Mouse (Mus musculus) ES-E14 (cell line): ENCODE measurements around the gene Kank1. TPM values are rescaled to one million over a fixed set of nuclear protein-coding genes. Genes with fewer than 3 reads are reported as not detected.
A peak's percentile ranks its signal among the peaks of the same experiment; 100 is the strongest.

Experiments used
- DNase-seq: peaks from one replicate; pipeline ENCODE4 v3.0.0-alpha.2; 2013; ENCODE audit warnings: low read depth, low spot score
- H3K27ac ChIP-seq: 2 replicates; pipeline ENCODE4 v1.5.1; 2012; ENCODE audit warnings: low read depth, mild to moderate bottlenecking, low read length, moderate library complexity, mixed read lengths; ENCODE audit not compliant: poor library complexity, insufficient read depth, severe bottlenecking
- H3K36me3 ChIP-seq: 2 replicates; pipeline ENCODE4 v1.6.1; 2012; ENCODE audit warnings: mild to moderate bottlenecking, low read length, moderate library complexity, mixed read lengths; ENCODE audit not compliant: control insufficient read depth, poor library complexity, insufficient read depth, severe bottlenecking
- H3K4me1 ChIP-seq, 2 experiments: fragments of 150-350 bp in 1 of 2; sonication (generic) in 1 of 2; 2 replicates each; pipeline ENCODE4 v1.6.1; 2012; ENCODE audit warnings: low read length in 2 of 2, mild to moderate bottlenecking in 1 of 2, mixed read lengths in 1 of 2; ENCODE audit not compliant: control insufficient read depth in 2 of 2, insufficient read depth in 2 of 2, poor library complexity in 1 of 2
- H3K4me3 ChIP-seq, 2 experiments: fragments of 150-350 bp in 1 of 2; sonication (generic) in 1 of 2; 2 replicates each; pipeline ENCODE4 v1.5.1; 2012; ENCODE audit warnings: low read length in 2 of 2, low read depth in 1 of 2, mild to moderate bottlenecking in 1 of 2, mixed read lengths in 1 of 2; ENCODE audit not compliant: insufficient read depth in 1 of 2, poor library complexity in 1 of 2, severe bottlenecking in 1 of 2
- H3K9ac ChIP-seq: 2 replicates; pipeline ENCODE4 v1.6.1; 2012; ENCODE audit warnings: low read depth, mild to moderate bottlenecking, low read length, mixed read lengths; ENCODE audit not compliant: poor library complexity, insufficient read depth, severe bottlenecking
- H3K9me3 ChIP-seq: fragments of 150-350 bp; sonication (generic); 2 replicates; pipeline ENCODE4 v1.6.1; 2012; ENCODE audit warnings: low read depth, mild to moderate bottlenecking, low read length; ENCODE audit not compliant: control insufficient read depth, insufficient read depth
- CHD2 ChIP-seq: IDR thresholded peaks from 2 replicates; pipeline ENCODE4 v1.6.1; 2014; ENCODE audit warnings: mild to moderate bottlenecking, low read depth, low read length, inconsistent platforms
- HCFC1 ChIP-seq: IDR thresholded peaks from 2 replicates; pipeline ENCODE4 v1.6.1; 2012; ENCODE audit warnings: low read length, inconsistent platforms, borderline replicate concordance; ENCODE audit not compliant: insufficient read depth
- MAFK ChIP-seq: IDR thresholded peaks from 2 replicates; pipeline ENCODE4 v1.6.1; 2014; ENCODE audit warnings: mild to moderate bottlenecking, low read depth, low read length, inconsistent platforms; ENCODE audit not compliant: insufficient read depth
- ZC3H11A ChIP-seq: IDR thresholded peaks from 2 replicates; pipeline ENCODE4 v1.6.1; 2012; ENCODE audit warnings: low read depth, mild to moderate bottlenecking, inconsistent platforms, low read length, borderline replicate concordance
- ZNF384 ChIP-seq: IDR thresholded peaks from 2 replicates; pipeline ENCODE4 v1.6.1; 2012; ENCODE audit warnings: low read depth, low read length, inconsistent platforms
- in situ Hi-C, 2 experiments: fragments of 600-800 bp; cut with MboI; formaldehyde crosslinking; loops; one replicate each; pipeline ENCODE4 v1.15.1; 2025; ENCODE audit warnings: low sequenced_read_pairs in 2 of 2, inconsistent platforms in 1 of 2; ENCODE audit not compliant: unreplicated experiment in 2 of 2
- total RNA-seq: library from RNA; depleted of rRNA; stranded (reverse); fragments of 300-350 nt; gene quantifications from 2 replicates; pipeline ENCODE4 v1.2.3, GENCODE M21; 2012

Gene Kank1
- total RNA-seq, 1 experiment = 9.8 TPM

- Histone ChIP-seq H3K36me3 (no peaks in the 10 kb centered on the region), H3K9ac (no peak overlapping the region), H3K9me3 (no peaks in the 10 kb centered on the region), H3K4me1 (peaks cover 0 to 4% of the 10 kb centered on the region in 2 experiments; a peak in 1 of 4 replicates), H3K4me3 (no peak overlapping the region), H3K27ac (no peak overlapping the region)
- no peak for TF ChIP-seq ZC3H11A
- no peak for TF ChIP-seq MAFK
- no peak for TF ChIP-seq ZNF384
- TF ChIP-seq HCFC1 = no peak
- no peak for TF ChIP-seq CHD2
- no peak for DNase-seq
- in situ Hi-C loops = no loop called here
Observed at GRCm38 (mm10) chr19:25203077-25203476, 33.7 kb upstream of the Kank1 start.

- in situ Hi-C loops = no loop called here
- H3K36me3 ChIP-seq = no peaks in the 10 kb centered on the region
- no peaks in the 10 kb centered on the region for H3K9me3 ChIP-seq
- no peak for TF ChIP-seq MAFK
- no peak for TF ChIP-seq CHD2
- no peak for TF ChIP-seq ZNF384
- no peak for TF ChIP-seq ZC3H11A
- no peak for TF ChIP-seq HCFC1
- peaks cover 0 to 6% of the 10 kb centered on the region in 2 experiments; a peak in 1 of 4 replicates for H3K4me1 ChIP-seq
- H3K4me3 ChIP-seq = no peak overlapping the region
- no peak overlapping the region for H3K9ac ChIP-seq
- DNase-seq = no peak
- H3K27ac ChIP-seq = no peak overlapping the region
Observed at GRCm38 (mm10) chr19:25206969-25207368, 29.8 kb upstream of the Kank1 start.

GRCm38 (mm10) chr19:25207731-25208361 lies 28.9 kb upstream of the Kank1 start:
- no peak overlapping the region; the same call in 1 of the 2 replicates for H3K9ac ChIP-seq
- in situ Hi-C loops = no loop called here
- no peaks in the 10 kb centered on the region for H3K36me3 ChIP-seq
- TF ChIP-seq ZNF384 (no peak), CHD2 (no peak), HCFC1 (no peak), ZC3H11A (no peak), MAFK (no peak)
- DNase-seq = no peak
- peaks cover 0 to 6% of the 10 kb centered on the region in 2 experiments; a peak in 1 of 4 replicates for H3K4me1 ChIP-seq
- H3K4me3 ChIP-seq = peak overlapping the region; percentile 1 to 19; a peak in 3 of 4 replicates
- no peak overlapping the region for H3K27ac ChIP-seq
- no peaks in the 10 kb centered on the region for H3K9me3 ChIP-seq

GRCm38 (mm10) chr19:25208596-25209110 lies 28.1 kb upstream of the Kank1 start:
- DNase-seq = no peak
- no peak overlapping the region for H3K27ac ChIP-seq
- TF ChIP-seq ZNF384 (no peak), ZC3H11A (no peak), HCFC1 (no peak), CHD2 (no peak), MAFK (no peak)
- in situ Hi-C loops = no loop called here
- H3K4me3 ChIP-seq = peak overlapping the region in 1 of 2 experiments; percentile 6; a peak in 1 of 4 replicates
- no peak overlapping the region for H3K9ac ChIP-seq
- H3K36me3 ChIP-seq = no peaks in the 10 kb centered on the region
- H3K9me3 ChIP-seq = no peaks in the 10 kb centered on the region
- peaks cover 0 to 6% of the 10 kb centered on the region in 2 experiments; a peak in 1 of 4 replicates for H3K4me1 ChIP-seq
